Mouse (Mus musculus): ENCODE data around the gene Prkcsh. TPM values are rescaled to one million over a fixed set of nuclear protein-coding genes. Genes with fewer than 3 reads are reported as not detected.

The Prkcsh gene
- polyA plus RNA-seq, 1 experiment from 2014 or later = 161 TPM

- Histone ChIP-seq H3K9me3 (ENCODE audit: low read length) (no peaks in the 10 kb centered on the region), H3K27ac (ENCODE audit: low read length) (no peak overlapping the region), H3K4me1 (ENCODE audit: insufficient read depth, low read length) (peaks cover 23% of the 10 kb centered on the region), H3K9ac (replicated peaks; ENCODE audit: low read length) (no peak overlapping the region), H3K4me2 (replicated peaks; ENCODE audit: low read depth, low read length) (peak overlapping the region; percentile 43), H3K4me3 (ENCODE audit: low read length) (peak overlapping the region; percentile 3; the same call in 1 of the 2 replicates), H3K36me3 (ENCODE audit: insufficient read depth, low read length) (peaks cover 18% of the 10 kb centered on the region), H3K27me3 (ENCODE audit: insufficient read depth, low read length) (peaks cover 59% of the 10 kb centered on the region)
- WGBS = 2% methylated on average over 32 of the region's 32 CpGs
- peak; percentile 39; the same call in 1 of the 2 replicates for ATAC-seq (ENCODE audit: low FRiP score, low TSS enrichment)
Observed at GRCm38 (mm10) chr9:22054411-22055076, 51.9 kb downstream of the Prkcsh start.

- peaks cover 21% of the 10 kb centered on the region for H3K36me3 ChIP-seq (ENCODE audit: insufficient read depth, low read length)
- ATAC-seq (ENCODE audit: low FRiP score, low TSS enrichment) = no peak
- H3K4me1 ChIP-seq (ENCODE audit: insufficient read depth, low read length) = peaks cover 18% of the 10 kb centered on the region
- no peak overlapping the region for H3K4me3 ChIP-seq (ENCODE audit: low read length)
- 31% methylated on average over 29 of the region's 29 CpGs for WGBS
- H3K4me2 ChIP-seq (replicated peaks; ENCODE audit: low read depth, low read length) = no peak overlapping the region
- H3K27me3 ChIP-seq (ENCODE audit: insufficient read depth, low read length) = peaks cover 47% of the 10 kb centered on the region
- H3K9me3 ChIP-seq (ENCODE audit: low read length) = no peaks in the 10 kb centered on the region
- no peak overlapping the region for H3K9ac ChIP-seq (replicated peaks; ENCODE audit: low read length)
- H3K27ac ChIP-seq (ENCODE audit: low read length) = no peak overlapping the region
Observed at GRCm38 (mm10) chr9:22055713-22056112, 53.1 kb downstream of the Prkcsh start.

- no peaks in the 10 kb centered on the region for H3K9me3 ChIP-seq (ENCODE audit: low read length)
- no peak for ATAC-seq (ENCODE audit: low FRiP score, low TSS enrichment)
- H3K4me2 ChIP-seq (replicated peaks; ENCODE audit: low read depth, low read length) = no peak overlapping the region
- no peak overlapping the region for H3K9ac ChIP-seq (replicated peaks; ENCODE audit: low read length)
- no peak overlapping the region for H3K4me3 ChIP-seq (ENCODE audit: low read length)
- peaks cover 40% of the 10 kb centered on the region for H3K27me3 ChIP-seq (ENCODE audit: insufficient read depth, low read length)
- H3K36me3 ChIP-seq (ENCODE audit: insufficient read depth, low read length) = peaks cover 25% of the 10 kb centered on the region
- peaks cover 11% of the 10 kb centered on the region for H3K4me1 ChIP-seq (ENCODE audit: insufficient read depth, low read length)
- 72% methylated on average over 9 of the region's 9 CpGs for WGBS
- no peak overlapping the region for H3K27ac ChIP-seq (ENCODE audit: low read length)
Observed at GRCm38 (mm10) chr9:22056303-22056910, 53.8 kb downstream of the Prkcsh start.

GRCm38 (mm10) chr9:22057031-22057517, 54.5 kb downstream of the Prkcsh start:
- peaks cover 6% of the 10 kb centered on the region; the same call in 1 of the 2 replicates for H3K4me1 ChIP-seq (ENCODE audit: insufficient read depth, low read length)
- no peak overlapping the region for H3K27ac ChIP-seq (ENCODE audit: low read length)
- no peaks in the 10 kb centered on the region for H3K9me3 ChIP-seq (ENCODE audit: low read length)
- no peak for ATAC-seq (ENCODE audit: low FRiP score, low TSS enrichment)
- H3K9ac ChIP-seq (replicated peaks; ENCODE audit: low read length) = no peak overlapping the region
- H3K4me3 ChIP-seq (ENCODE audit: low read length) = no peak overlapping the region
- WGBS = 92% methylated on average over 9 of the region's 9 CpGs
- H3K36me3 ChIP-seq (ENCODE audit: insufficient read depth, low read length) = peaks cover 31% of the 10 kb centered on the region
- H3K4me2 ChIP-seq (replicated peaks; ENCODE audit: low read depth, low read length) = no peak overlapping the region
- peaks cover 33% of the 10 kb centered on the region for H3K27me3 ChIP-seq (ENCODE audit: insufficient read depth, low read length)

- ATAC-seq (ENCODE audit: low FRiP score, low TSS enrichment) = no peak
- Histone ChIP-seq H3K4me1 (ENCODE audit: insufficient read depth, low read length) (peaks cover 6% of the 10 kb centered on the region; the same call in 1 of the 2 replicates), H3K4me2 (replicated peaks; ENCODE audit: low read depth, low read length) (no peak overlapping the region), H3K27ac (ENCODE audit: low read length) (no peak overlapping the region), H3K9ac (replicated peaks; ENCODE audit: low read length) (no peak overlapping the region), H3K27me3 (ENCODE audit: insufficient read depth, low read length) (peaks cover 24% of the 10 kb centered on the region), H3K4me3 (ENCODE audit: low read length) (no peak overlapping the region), H3K36me3 (ENCODE audit: insufficient read depth, low read length) (peaks cover 31% of the 10 kb centered on the region), H3K9me3 (ENCODE audit: low read length) (no peaks in the 10 kb centered on the region)
- 89% methylated on average over 9 of the region's 9 CpGs for WGBS
Observed at GRCm38 (mm10) chr9:22058011-22058424, 55.4 kb downstream of the Prkcsh start.

- peaks cover 54% of the 10 kb centered on the region for H3K36me3 ChIP-seq (ENCODE audit: insufficient read depth, low read length)
- no peaks in the 10 kb centered on the region for H3K4me1 ChIP-seq (ENCODE audit: insufficient read depth, low read length)
- H3K9ac ChIP-seq (replicated peaks; ENCODE audit: low read length) = no peak overlapping the region
- no peaks in the 10 kb centered on the region for H3K9me3 ChIP-seq (ENCODE audit: low read length)
- ATAC-seq (ENCODE audit: low FRiP score, low TSS enrichment) = no peak
- H3K4me2 ChIP-seq (replicated peaks; ENCODE audit: low read depth, low read length) = no peak overlapping the region
- no peak overlapping the region for H3K4me3 ChIP-seq (ENCODE audit: low read length)
- H3K27me3 ChIP-seq (ENCODE audit: insufficient read depth, low read length) = peaks cover 1% of the 10 kb centered on the region; the same call in 1 of the 2 replicates
- no peak overlapping the region for H3K27ac ChIP-seq (ENCODE audit: low read length)
- WGBS = 81% methylated on average over 2 of the region's 2 CpGs
Observed at GRCm38 (mm10) chr9:22061339-22061738, 58.7 kb downstream of the Prkcsh start.

Other genes with a start within 250 kb of the Prkcsh start
- gene Spc24, start 242.5 kb upstream of the Prkcsh start, polyA plus RNA-seq (2015; fragmentation: Nextera tagmentation; extraction: Ambion mirVana) = 120 and 134 TPM in 2 replicates
- 18.7 and 19.7 TPM in 2 replicates for gene Kank2, start 204.1 kb upstream of the Prkcsh start, polyA plus RNA-seq (2015; fragmentation: Nextera tagmentation; extraction: Ambion mirVana)
- 5.4 and 6.0 TPM in 2 replicates for gene Angptl8, start 167.3 kb upstream of the Prkcsh start, polyA plus RNA-seq (2015; fragmentation: Nextera tagmentation; extraction: Ambion mirVana)
- gene Dock6, start 150.2 kb upstream of the Prkcsh start, polyA plus RNA-seq (2015; fragmentation: Nextera tagmentation; extraction: Ambion mirVana) = 46.8 and 47.1 TPM in 2 replicates
- gene Rab3d, start 84.6 kb upstream of the Prkcsh start, polyA plus RNA-seq (2015; fragmentation: Nextera tagmentation; extraction: Ambion mirVana) = 14.2 and 14.4 TPM in 2 replicates
- 5.4 and 6.0 TPM in 2 replicates for gene Ccdc159, start 75.3 kb upstream of the Prkcsh start, polyA plus RNA-seq (2015; fragmentation: Nextera tagmentation; extraction: Ambion mirVana)
- gene Tmem205, start 75.2 kb upstream of the Prkcsh start, polyA plus RNA-seq (2015; fragmentation: Nextera tagmentation; extraction: Ambion mirVana) = 70.3 and 75.4 TPM in 2 replicates
- 10.4 and 10.7 TPM in 2 replicates for gene Plppr2, start 65.8 kb upstream of the Prkcsh start, polyA plus RNA-seq (2015; fragmentation: Nextera tagmentation; extraction: Ambion mirVana)
- 9.0 TPM in 2 replicates for gene Swsap1, start 47.1 kb upstream of the Prkcsh start, polyA plus RNA-seq (2015; fragmentation: Nextera tagmentation; extraction: Ambion mirVana)
- 11.8 and 15.7 TPM in 2 replicates for gene Epor, start 39.3 kb upstream of the Prkcsh start, polyA plus RNA-seq (2015; fragmentation: Nextera tagmentation; extraction: Ambion mirVana)
- gene Rgl3, start 13.4 kb upstream of the Prkcsh start, polyA plus RNA-seq (2015; fragmentation: Nextera tagmentation; extraction: Ambion mirVana) = 33.9 and 34.2 TPM in 2 replicates
- gene Ccdc151, start 172 bp upstream of the Prkcsh start, polyA plus RNA-seq (2015; fragmentation: Nextera tagmentation; extraction: Ambion mirVana) = 1.9 TPM in 2 replicates
- gene Elavl3, start 49.2 kb downstream of the Prkcsh start, polyA plus RNA-seq (2015; fragmentation: Nextera tagmentation; extraction: Ambion mirVana) = 0.10 and 0.37 TPM in 2 replicates
- gene Gm49318, start 68.5 kb downstream of the Prkcsh start, polyA plus RNA-seq (2015; fragmentation: Nextera tagmentation; extraction: Ambion mirVana) = not detected in 2 replicates
- gene Zfp653, start 68.6 kb downstream of the Prkcsh start, polyA plus RNA-seq (2015; fragmentation: Nextera tagmentation; extraction: Ambion mirVana) = 11.6 and 14.2 TPM in 2 replicates
- 54.4 and 62.7 TPM in 2 replicates for gene Ecsit, start 82.6 kb downstream of the Prkcsh start, polyA plus RNA-seq (2015; fragmentation: Nextera tagmentation; extraction: Ambion mirVana)
- 13.3 and 49.9 TPM in 2 replicates for gene Cnn1, start 96.4 kb downstream of the Prkcsh start, polyA plus RNA-seq (2015; fragmentation: Nextera tagmentation; extraction: Ambion mirVana)
- 195 and 203 TPM in 2 replicates for gene Elof1, start 114.4 kb downstream of the Prkcsh start, polyA plus RNA-seq (2015; fragmentation: Nextera tagmentation; extraction: Ambion mirVana)
- 5.8 and 6.7 TPM in 2 replicates for gene Acp5, start 132.9 kb downstream of the Prkcsh start, polyA plus RNA-seq (2015; fragmentation: Nextera tagmentation; extraction: Ambion mirVana)
- gene Pigyl, start 154.0 kb downstream of the Prkcsh start, polyA plus RNA-seq (2015; fragmentation: Nextera tagmentation; extraction: Ambion mirVana) = 70.2 and 72.4 TPM in 2 replicates
- gene Zfp872, start 185.3 kb downstream of the Prkcsh start, polyA plus RNA-seq (2015; fragmentation: Nextera tagmentation; extraction: Ambion mirVana) = 0.20 and 0.32 TPM in 2 replicates
- 20.0 and 21.7 TPM in 2 replicates for gene Zfp809, start 222.9 kb downstream of the Prkcsh start, polyA plus RNA-seq (2015; fragmentation: Nextera tagmentation; extraction: Ambion mirVana)